Mouse (Mus musculus) midbrain, embryonic 13.5 days (tissue): ENCODE results near the gene Ghrhr. TPM values are rescaled to one million over a fixed set of nuclear protein-coding genes. Genes with fewer than 3 reads are reported as not detected.
A peak's percentile ranks its signal among the peaks of the same experiment; 100 is the strongest.

Experiments used
- ATAC-seq: fragments of 200-750 bp; cut with Nextera tagmentation; 2 replicates; pipeline ENCODE4 v1.8.0; 2017; ENCODE audit warnings: mild to moderate bottlenecking, moderate TSS enrichment, moderate library complexity
- H3K27ac ChIP-seq: fragments of 300-500 bp; sonication (generic); 2 replicates; pipeline ENCODE4 v1.5.1; 2015; ENCODE audit warnings: inconsistent platforms, mild to moderate bottlenecking, moderate library complexity
- H3K27me3 ChIP-seq: fragments of 300-500 bp; sonication (generic); 2 replicates; pipeline ENCODE4 v1.6.1; 2015; ENCODE audit warnings: mild to moderate bottlenecking, inconsistent platforms
- H3K36me3 ChIP-seq: fragments of 300-500 bp; sonication (generic); 2 replicates; pipeline ENCODE4 v1.6.1; 2015; ENCODE audit warnings: mild to moderate bottlenecking, inconsistent platforms
- H3K4me1 ChIP-seq: fragments of 300-500 bp; sonication (generic); replicated peaks from 2 replicates; pipeline ENCODE4 v1.6.1; 2015; ENCODE audit warnings: inconsistent platforms
- H3K4me2 ChIP-seq: fragments of 300-500 bp; sonication (generic); replicated peaks from 2 replicates; pipeline ENCODE4 v1.6.1; 2015; ENCODE audit warnings: moderate library complexity, mild to moderate bottlenecking, inconsistent platforms
- H3K4me3 ChIP-seq: fragments of 300-500 bp; sonication (generic); replicated peaks from 2 replicates; pipeline ENCODE4 v1.5.1; 2015; ENCODE audit warnings: mild to moderate bottlenecking, inconsistent platforms
- H3K9ac ChIP-seq: fragments of 300-500 bp; sonication (generic); replicated peaks from 2 replicates; pipeline ENCODE4 v1.6.1; 2015; ENCODE audit warnings: mild to moderate bottlenecking, inconsistent platforms
- H3K9me3 ChIP-seq: fragments of 300-500 bp; sonication (generic); 2 replicates; pipeline ENCODE4 v1.6.1; 2016; ENCODE audit warnings: mild to moderate bottlenecking, inconsistent platforms
- WGBS: fragments of 180-500 bp; shearing (Covaris S2); methylation state at CpG from one replicate; pipeline ENCODE4 v1.1.7; 2015; 5-methylcytosine and 5-hydroxymethylcytosine counted together
- polyA plus RNA-seq: library from polyadenylated mRNA; unstranded; fragments of >200 nt; fragmentation: Nextera tagmentation; extraction: Ambion mirVana; gene quantifications from 2 replicates; pipeline ENCODE4 v1.2.1, GENCODE M21; 2015

Ghrhr gene
- polyA plus RNA-seq, 1 experiment from 2014 or later = not detected

DNA sequence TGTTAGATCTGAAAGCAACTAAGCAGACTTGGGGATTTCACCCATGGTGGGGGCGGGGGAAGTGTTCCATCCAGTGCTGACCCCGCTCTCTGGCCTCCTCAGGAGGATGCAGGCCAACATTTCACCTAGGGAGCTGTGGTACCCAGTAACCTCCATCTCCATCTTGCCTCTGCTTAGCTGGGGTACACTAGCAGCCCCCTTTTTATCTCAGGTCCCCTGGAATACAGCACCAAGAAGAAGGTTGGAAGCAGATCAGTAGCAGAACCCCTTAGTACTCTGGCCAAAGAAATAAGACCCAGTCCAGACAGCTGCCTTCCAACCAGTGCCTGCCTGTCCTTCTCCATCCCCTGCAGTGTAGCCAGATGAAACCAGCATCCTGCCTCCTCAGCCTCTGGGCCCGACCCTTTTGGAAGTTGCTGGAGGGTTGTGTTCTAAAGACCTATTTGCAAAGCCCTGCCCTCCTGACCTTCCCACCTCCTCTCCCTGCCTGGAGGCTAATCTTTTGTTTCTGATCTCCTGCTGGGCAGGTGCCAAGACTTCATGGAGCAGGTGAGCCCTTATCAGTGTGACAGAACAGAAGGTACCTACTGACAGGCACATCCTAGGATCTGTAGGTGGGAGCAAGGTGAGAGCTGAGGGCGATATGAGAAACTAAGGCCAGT lies 21.5 kb upstream of the Ghrhr start:
- no peak overlapping the region for H3K4me2 ChIP-seq
- H3K4me3 ChIP-seq = no peak overlapping the region
- H3K27me3 ChIP-seq = no peaks in the 10 kb centered on the region
- H3K9me3 ChIP-seq = peaks cover 5% of the 10 kb centered on the region; the same call in 1 of the 2 replicates
- H3K9ac ChIP-seq = no peak overlapping the region
- WGBS = 70% methylated on average over 4 of the region's 4 CpGs
- H3K36me3 ChIP-seq = no peaks in the 10 kb centered on the region
- ATAC-seq = no peak
- H3K4me1 ChIP-seq = no peaks in the 10 kb centered on the region
- H3K27ac ChIP-seq = no peak overlapping the region

GRCm38 (mm10) chr6:55355575-55355974 lies 20.5 kb upstream of the Ghrhr start:
- Histone ChIP-seq H3K4me3 (no peak overlapping the region), H3K9ac (no peak overlapping the region), H3K4me1 (no peaks in the 10 kb centered on the region), H3K27ac (no peak overlapping the region), H3K36me3 (no peaks in the 10 kb centered on the region), H3K27me3 (no peaks in the 10 kb centered on the region), H3K4me2 (no peak overlapping the region), H3K9me3 (no peaks in the 10 kb centered on the region)
- no peak for ATAC-seq
- 92% methylated on average over 7 of the region's 7 CpGs for WGBS

DNA sequence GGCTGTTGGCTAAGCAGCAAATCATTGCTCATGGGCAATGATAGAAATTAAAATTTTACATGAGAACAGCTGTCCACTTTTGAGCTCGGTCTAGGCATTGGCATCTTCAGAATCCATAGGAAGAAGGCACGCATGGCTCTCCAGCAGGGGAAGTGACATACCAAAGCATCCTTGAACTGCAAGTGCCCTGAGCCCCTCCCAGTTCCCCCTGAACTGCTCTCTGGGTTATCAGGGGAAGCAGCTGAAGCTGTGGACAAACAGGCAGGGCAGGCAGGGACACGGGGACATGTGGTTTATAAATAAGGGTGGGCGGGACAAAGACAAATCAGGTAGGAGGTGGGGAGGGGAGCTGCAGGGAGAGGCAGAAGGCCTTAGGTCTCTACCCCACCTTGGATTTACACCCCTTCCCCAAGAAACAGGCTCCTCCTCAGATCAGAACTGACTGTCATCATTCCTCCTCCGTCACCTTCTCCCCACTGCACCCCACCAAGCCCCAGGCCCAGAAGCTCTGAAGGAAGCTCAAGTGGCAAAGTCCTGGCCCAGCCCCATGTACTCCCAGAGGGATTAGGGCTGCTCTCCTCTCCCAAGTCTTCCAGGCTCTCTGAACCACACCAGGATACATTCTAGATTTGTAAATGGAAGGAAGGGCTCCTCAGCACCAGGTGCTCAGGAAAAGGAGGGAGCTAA lies 19.9 kb upstream of the Ghrhr start:
- Histone ChIP-seq H3K4me3 (no peak overlapping the region), H3K4me1 (no peaks in the 10 kb centered on the region), H3K27me3 (no peaks in the 10 kb centered on the region), H3K36me3 (no peaks in the 10 kb centered on the region), H3K27ac (no peak overlapping the region), H3K9me3 (no peaks in the 10 kb centered on the region), H3K4me2 (no peak overlapping the region), H3K9ac (no peak overlapping the region)
- 75% methylated on average over 5 of the region's 5 CpGs for WGBS
- no peak for ATAC-seq

DNA sequence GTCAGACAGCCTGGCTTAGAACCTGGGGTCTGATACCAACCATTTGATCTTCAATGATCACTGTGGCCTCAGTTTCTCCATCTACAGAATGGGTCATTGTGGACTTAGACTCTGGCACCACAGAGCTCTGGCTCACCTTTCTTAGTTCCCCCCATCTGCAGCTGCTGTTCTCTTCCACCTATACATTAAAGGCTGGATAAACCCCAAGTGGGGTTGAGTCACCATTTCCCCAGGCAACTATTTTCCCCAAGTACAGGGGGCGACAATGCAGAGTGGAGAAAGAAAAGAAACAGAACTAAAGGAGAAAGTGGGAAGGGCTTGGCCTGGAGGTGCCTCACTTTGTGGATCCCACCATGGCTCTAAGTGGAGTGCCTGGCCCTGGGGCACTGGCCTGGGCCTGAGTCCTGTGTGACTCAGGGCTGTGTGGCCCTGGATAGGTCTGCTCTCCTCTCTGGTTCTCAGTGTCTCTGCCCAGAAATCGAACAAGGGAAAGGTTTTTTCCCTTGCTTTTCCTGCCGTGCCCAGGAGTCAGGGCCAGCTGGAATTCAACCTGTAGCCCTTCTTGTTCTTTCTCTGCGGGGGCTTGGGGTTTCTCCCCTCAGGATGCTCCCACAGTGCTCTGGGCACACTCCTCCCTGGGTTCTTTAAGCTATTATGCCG lies 19.0 kb upstream of the Ghrhr start:
- Histone ChIP-seq H3K9ac (no peak overlapping the region), H3K4me3 (no peak overlapping the region), H3K4me1 (no peaks in the 10 kb centered on the region), H3K36me3 (no peaks in the 10 kb centered on the region), H3K9me3 (no peaks in the 10 kb centered on the region), H3K27me3 (no peaks in the 10 kb centered on the region), H3K4me2 (no peak overlapping the region), H3K27ac (no peak overlapping the region)
- 69% methylated on average over 5 of the region's 5 CpGs for WGBS
- no peak for ATAC-seq

GRCm38 (mm10) chr6:55357636-55358031 lies 18.5 kb upstream of the Ghrhr start:
- H3K9ac ChIP-seq = no peak overlapping the region
- H3K27me3 ChIP-seq = no peaks in the 10 kb centered on the region
- no peak overlapping the region for H3K27ac ChIP-seq
- H3K4me1 ChIP-seq = no peaks in the 10 kb centered on the region
- H3K4me2 ChIP-seq = no peak overlapping the region
- H3K9me3 ChIP-seq = no peaks in the 10 kb centered on the region
- WGBS = 73% methylated on average over 6 of the region's 6 CpGs
- H3K4me3 ChIP-seq = no peak overlapping the region
- H3K36me3 ChIP-seq = no peaks in the 10 kb centered on the region
- ATAC-seq = no peak

- no peak overlapping the region for H3K4me3 ChIP-seq
- H3K36me3 ChIP-seq = no peaks in the 10 kb centered on the region
- WGBS = 32% methylated on average over 2 of the region's 2 CpGs
- H3K27ac ChIP-seq = no peak overlapping the region
- no peaks in the 10 kb centered on the region for H3K27me3 ChIP-seq
- H3K4me1 ChIP-seq = no peaks in the 10 kb centered on the region
- H3K9me3 ChIP-seq = no peaks in the 10 kb centered on the region
- H3K9ac ChIP-seq = no peak overlapping the region
- peak; percentile 27; the same call in 1 of the 2 replicates for ATAC-seq
- H3K4me2 ChIP-seq = no peak overlapping the region
These were observed 17.4 kb upstream of the Ghrhr start for GRCm38 (mm10) chr6:55358731-55359143.

DNA sequence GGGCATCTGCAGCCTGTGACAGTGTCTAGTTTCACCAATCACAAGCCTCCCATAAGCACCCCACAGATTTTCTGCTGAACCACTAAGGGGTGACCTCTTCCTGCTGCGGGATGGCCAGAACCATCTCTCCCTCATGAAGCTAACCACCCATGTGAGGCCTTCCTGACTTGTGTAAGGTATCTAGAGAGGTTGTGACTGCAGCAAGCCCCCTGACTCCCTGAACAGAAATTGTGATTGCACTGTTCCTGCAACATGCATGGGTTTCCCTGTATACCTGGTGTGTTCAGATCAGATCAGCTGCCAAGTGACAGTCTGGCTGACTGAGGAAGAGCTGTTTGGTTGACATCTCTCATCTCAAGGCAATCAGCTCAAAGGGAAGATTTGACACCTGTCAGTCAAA lies 13.4 kb upstream of the Ghrhr start:
- no peak overlapping the region for H3K4me3 ChIP-seq
- H3K9ac ChIP-seq = no peak overlapping the region
- H3K27ac ChIP-seq = no peak overlapping the region
- H3K9me3 ChIP-seq = no peaks in the 10 kb centered on the region
- H3K4me2 ChIP-seq = no peak overlapping the region
- no peaks in the 10 kb centered on the region for H3K4me1 ChIP-seq
- no peaks in the 10 kb centered on the region for H3K36me3 ChIP-seq
- H3K27me3 ChIP-seq = no peaks in the 10 kb centered on the region
- no peak for ATAC-seq
- 96% methylated on average over 1 of the region's 1 CpGs for WGBS

- H3K9ac ChIP-seq = no peak overlapping the region
- H3K27me3 ChIP-seq = no peaks in the 10 kb centered on the region
- no peak for ATAC-seq
- no peak overlapping the region for H3K4me3 ChIP-seq
- H3K27ac ChIP-seq = no peak overlapping the region
- H3K4me1 ChIP-seq = no peaks in the 10 kb centered on the region
- H3K9me3 ChIP-seq = no peaks in the 10 kb centered on the region
- no peak overlapping the region for H3K4me2 ChIP-seq
- H3K36me3 ChIP-seq = no peaks in the 10 kb centered on the region
These were observed 9.0 kb upstream of the Ghrhr start for GRCm38 (mm10) chr6:55367126-55367525.

DNA sequence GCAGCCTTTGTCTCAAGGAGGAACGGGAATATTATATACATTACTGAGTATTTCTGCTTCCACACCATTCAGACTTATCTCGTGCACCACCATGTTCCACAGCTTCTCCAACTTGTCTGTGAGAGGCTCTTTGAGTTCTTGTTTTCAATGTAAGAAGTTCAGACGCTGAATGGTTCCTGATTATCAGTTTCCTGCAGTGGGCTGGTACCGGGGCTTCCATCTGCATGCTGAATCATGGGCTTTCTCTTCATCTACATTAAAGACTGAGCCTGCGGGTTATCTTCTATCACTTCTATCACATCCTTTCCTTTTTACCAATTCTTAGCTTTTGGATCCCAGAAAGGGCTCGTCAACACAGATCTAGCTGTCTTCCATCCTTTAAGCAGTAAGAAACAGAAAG lies 5.3 kb upstream of the Ghrhr start:
- no peak for ATAC-seq
- H3K9ac ChIP-seq = no peak overlapping the region
- WGBS = 87% methylated on average over 6 of the region's 6 CpGs
- H3K9me3 ChIP-seq = no peaks in the 10 kb centered on the region
- no peak overlapping the region for H3K4me2 ChIP-seq
- H3K4me1 ChIP-seq = no peaks in the 10 kb centered on the region
- no peaks in the 10 kb centered on the region for H3K27me3 ChIP-seq
- no peak overlapping the region for H3K4me3 ChIP-seq
- no peaks in the 10 kb centered on the region for H3K36me3 ChIP-seq
- no peak overlapping the region for H3K27ac ChIP-seq

GRCm38 (mm10) chr6:55376511-55376910 lies 416 bp downstream of the Ghrhr start:
- Histone ChIP-seq H3K9me3 (no peaks in the 10 kb centered on the region), H3K4me2 (no peak overlapping the region), H3K4me3 (no peak overlapping the region), H3K27me3 (no peaks in the 10 kb centered on the region), H3K4me1 (no peaks in the 10 kb centered on the region), H3K27ac (no peak overlapping the region), H3K9ac (no peak overlapping the region), H3K36me3 (no peaks in the 10 kb centered on the region)
- no peak for ATAC-seq
- WGBS = 82% methylated on average over 5 of the region's 5 CpGs

- WGBS = 89% methylated on average over 4 of the region's 4 CpGs
- no peak overlapping the region for H3K4me2 ChIP-seq
- no peak overlapping the region for H3K27ac ChIP-seq
- H3K36me3 ChIP-seq = no peaks in the 10 kb centered on the region
- no peaks in the 10 kb centered on the region for H3K9me3 ChIP-seq
- H3K4me3 ChIP-seq = no peak overlapping the region
- no peak for ATAC-seq
- no peak overlapping the region for H3K9ac ChIP-seq
- no peaks in the 10 kb centered on the region for H3K4me1 ChIP-seq
- H3K27me3 ChIP-seq = no peaks in the 10 kb centered on the region
These were observed 1.4 kb downstream of the Ghrhr start for GRCm38 (mm10) chr6:55377461-55377860.

DNA sequence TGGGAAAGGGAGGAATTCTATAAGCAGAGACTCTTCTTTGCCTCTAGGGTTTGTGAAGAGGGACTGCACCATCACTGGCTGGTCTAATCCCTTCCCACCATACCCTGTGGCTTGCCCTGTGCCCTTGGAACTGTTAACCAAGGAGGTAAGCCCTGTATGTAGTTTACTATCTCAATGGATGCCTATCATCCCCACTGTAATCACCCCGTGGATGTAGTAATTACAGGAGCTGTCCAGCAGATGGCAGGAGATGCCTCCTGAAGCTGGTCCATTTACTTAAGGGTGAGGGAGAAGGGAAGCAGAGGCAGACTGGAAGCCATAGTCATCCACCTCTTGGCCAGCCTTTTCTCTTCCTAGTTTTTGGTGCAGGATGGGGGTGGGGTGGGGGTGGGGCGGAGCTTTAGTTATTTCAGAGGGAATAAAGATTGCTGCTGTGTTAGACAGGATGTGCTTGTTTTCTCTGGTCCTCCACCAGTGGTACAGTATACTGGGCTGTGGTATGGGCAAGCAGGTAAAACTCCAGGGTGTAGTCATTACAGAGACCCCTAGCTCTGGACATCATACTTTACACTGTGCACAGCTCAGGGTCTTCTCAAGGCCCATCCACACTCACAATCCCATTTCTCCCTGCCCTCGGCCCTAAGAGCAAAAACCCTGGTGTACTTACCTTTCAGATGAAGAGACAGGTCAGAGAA lies 3.7 kb downstream of the Ghrhr start:
- H3K27ac ChIP-seq = no peak overlapping the region
- H3K36me3 ChIP-seq = no peaks in the 10 kb centered on the region
- WGBS = 32% methylated on average over 3 of the region's 3 CpGs
- H3K9ac ChIP-seq = no peak overlapping the region
- H3K4me1 ChIP-seq = no peaks in the 10 kb centered on the region
- H3K27me3 ChIP-seq = no peaks in the 10 kb centered on the region
- no peak overlapping the region for H3K4me3 ChIP-seq
- no peaks in the 10 kb centered on the region for H3K9me3 ChIP-seq
- H3K4me2 ChIP-seq = no peak overlapping the region
- ATAC-seq = peak; percentile 76
